In genomic region chr3:133111741-133112140, GRCm38 (mm10) we compare ENCODE assay signal across 8 mouse cellular contexts. TPM values are rescaled to one million over a fixed set of nuclear protein-coding genes. Genes with fewer than 3 reads are reported as not detected.
A peak's percentile ranks its signal among the peaks of the same experiment; 100 is the strongest.
DNase-seq lines count a peak whose midpoint lies in the region; ATAC-seq lines count a peak whose summit lies in the region.
"Had no signal": no experiment of that assay in that cellular context is flagged by ENCODE, and none has a peak within 500 bp of the region (broad histone marks: within the 10 kb centered on the region; RNA-seq: fewer than 3 reads in every experiment).

No protein-coding gene starts in this region.

- WGBS in hindbrain, embryonic 11.5 days: 38% methylated on average over 2 of the region's 2 CpGs
- WGBS in hindbrain, embryonic 10.5 days: 44% methylated on average over 2 of the region's 2 CpGs
- WGBS in embryonic facial prominence, embryonic 11.5 days: 39% methylated on average over 2 of the region's 2 CpGs
- WGBS in midbrain, embryonic 15.5 days: 35% methylated on average over 2 of the region's 2 CpGs

- no peak overlapping the region for H3K27ac ChIP-seq in hindbrain, embryonic 11.5 days (ENCODE audit: low read depth, low read length)
- no peak overlapping the region for H3K27ac ChIP-seq in hindbrain, embryonic 10.5 days
- H3K27ac ChIP-seq in embryonic facial prominence, embryonic 11.5 days (replicated peaks; ENCODE audit: low read depth, low read length): no peak overlapping the region
- H3K27ac ChIP-seq in midbrain, embryonic 15.5 days: no peak overlapping the region
- H3K27ac ChIP-seq: neural tube, embryonic 13.5 days had no signal

- H3K4me3 ChIP-seq in hindbrain, embryonic 11.5 days (ENCODE audit: low read depth, low read length): no peak overlapping the region
- no peak overlapping the region for H3K4me3 ChIP-seq in hindbrain, embryonic 10.5 days
- no peak overlapping the region for H3K4me3 ChIP-seq in embryonic facial prominence, embryonic 11.5 days (ENCODE audit: low read depth, low read length)
- H3K4me3 ChIP-seq in midbrain, embryonic 15.5 days: no peak overlapping the region
- H3K4me3 ChIP-seq: neural tube, embryonic 13.5 days had no signal

- H3K9ac ChIP-seq in hindbrain, embryonic 11.5 days (ENCODE audit: low read depth, low read length): no peak overlapping the region
- H3K9ac ChIP-seq in embryonic facial prominence, embryonic 11.5 days (replicated peaks; ENCODE audit: low read length): no peak overlapping the region
- no peak overlapping the region for H3K9ac ChIP-seq in midbrain, embryonic 15.5 days
- H3K9ac ChIP-seq: neural tube, embryonic 13.5 days had no signal

- H3K9me3 ChIP-seq in hindbrain, embryonic 11.5 days (ENCODE audit: control insufficient read depth, low read length): no peaks in the 10 kb centered on the region
- no peaks in the 10 kb centered on the region for H3K9me3 ChIP-seq in hindbrain, embryonic 10.5 days
- no peaks in the 10 kb centered on the region for H3K9me3 ChIP-seq in embryonic facial prominence, embryonic 11.5 days (replicated peaks; ENCODE audit: control insufficient read depth, low read length)
- H3K9me3 ChIP-seq in midbrain, embryonic 15.5 days: no peaks in the 10 kb centered on the region
- H3K9me3 ChIP-seq: neural tube, embryonic 13.5 days had no signal

- H3K36me3 ChIP-seq in hindbrain, embryonic 11.5 days (ENCODE audit: control insufficient read depth, insufficient read depth, low read length): no peaks in the 10 kb centered on the region
- H3K36me3 ChIP-seq in hindbrain, embryonic 10.5 days: peaks cover 35% of the 10 kb centered on the region
- peaks cover 3% of the 10 kb centered on the region for H3K36me3 ChIP-seq in embryonic facial prominence, embryonic 11.5 days (replicated peaks; ENCODE audit: control insufficient read depth, insufficient read depth, low read depth, low read length)
- peaks cover 12% of the 10 kb centered on the region; the same call in 1 of the 2 replicates for H3K36me3 ChIP-seq in midbrain, embryonic 15.5 days (replicated peaks)

- H3K4me2 ChIP-seq in hindbrain, embryonic 11.5 days (replicated peaks; ENCODE audit: low read depth, low read length): no peak overlapping the region
- no peak overlapping the region for H3K4me2 ChIP-seq in embryonic facial prominence, embryonic 11.5 days (ENCODE audit: low read depth, low read length)
- no peak overlapping the region for H3K4me2 ChIP-seq in midbrain, embryonic 15.5 days
- H3K4me2 ChIP-seq: neural tube, embryonic 13.5 days had no signal

- DNase-seq in hindbrain, embryonic 11.5 days (ENCODE audit: low spot score): peak; percentile 42
- DNase-seq in hindbrain, embryonic 10.5 days (ENCODE audit: low spot score): no peak
- DNase-seq in thymus, postnatal 14 days: peak; percentile 16
- DNase-seq in thymus, postnatal 25 days: no peak
- DNase-seq in embryonic facial prominence, embryonic 11.5 days (ENCODE audit: low spot score): peak; percentile 58
- no peak for DNase-seq in T-cell, adult 2 months (ENCODE audit: low spot score)

- H3K27me3 ChIP-seq in hindbrain, embryonic 11.5 days (ENCODE audit: control insufficient read depth, insufficient read depth, low read length): no peaks in the 10 kb centered on the region
- H3K27me3 ChIP-seq in hindbrain, embryonic 10.5 days (ENCODE audit: insufficient read depth, poor library complexity, severe bottlenecking): no peaks in the 10 kb centered on the region
- no peaks in the 10 kb centered on the region for H3K27me3 ChIP-seq in embryonic facial prominence, embryonic 11.5 days (ENCODE audit: control insufficient read depth, insufficient read depth, low read length)
- H3K27me3 ChIP-seq in midbrain, embryonic 15.5 days (replicated peaks): no peaks in the 10 kb centered on the region
- H3K27me3 ChIP-seq: neural tube, embryonic 13.5 days had no signal

- no peaks in the 10 kb centered on the region for H3K4me1 ChIP-seq in hindbrain, embryonic 11.5 days (replicated peaks; ENCODE audit: control insufficient read depth, insufficient read depth, low read length)
- no peaks in the 10 kb centered on the region for H3K4me1 ChIP-seq in hindbrain, embryonic 10.5 days (replicated peaks)
- no peaks in the 10 kb centered on the region for H3K4me1 ChIP-seq in embryonic facial prominence, embryonic 11.5 days (ENCODE audit: control insufficient read depth, insufficient read depth, low read length)
- H3K4me1 ChIP-seq in midbrain, embryonic 15.5 days: no peaks in the 10 kb centered on the region
- H3K4me1 ChIP-seq: neural tube, embryonic 13.5 days had no signal

- peak; percentile 49; the same call in 1 of the 2 replicates for ATAC-seq in hindbrain, embryonic 11.5 days (ENCODE audit: low FRiP score)
- ATAC-seq in embryonic facial prominence, embryonic 11.5 days (replicated peaks; ENCODE audit: insufficient number of reproducible peaks, low FRiP score, low TSS enrichment, low read depth): no peak
- ATAC-seq in midbrain, embryonic 15.5 days (replicated peaks): peak; percentile 66

RNA-seq across cellular contexts. Expression of gene Gstcd, which starts 19.9 kb away (rescaled TPM):
- 9.2 and 12.7 TPM in 2 replicates for polyA plus RNA-seq in hindbrain, embryonic 11.5 days (2014; fragmentation: Nextera tagmentation; extraction: Ambion mirVana)
- polyA plus RNA-seq in hindbrain, embryonic 10.5 days (2016; fragmentation: Nextera tagmentation; extraction: Ambion mirVana): 9.0 and 9.8 TPM in 2 replicates
- polyA plus RNA-seq in embryonic facial prominence, embryonic 11.5 days (2014; fragmentation: Nextera tagmentation; extraction: Ambion mirVana): 9.3 and 10.5 TPM in 2 replicates
- 4.2 and 4.3 TPM in 2 replicates for polyA plus RNA-seq in midbrain, embryonic 15.5 days (2015; fragmentation: Nextera tagmentation; extraction: Ambion mirVana)

RNA-seq across cellular contexts. Expression of gene Ints12, which starts 20.1 kb away (rescaled TPM):
- polyA plus RNA-seq in hindbrain, embryonic 11.5 days (2014; fragmentation: Nextera tagmentation; extraction: Ambion mirVana): 23.3 and 28.9 TPM in 2 replicates
- 23.2 and 24.5 TPM in 2 replicates for polyA plus RNA-seq in hindbrain, embryonic 10.5 days (2016; fragmentation: Nextera tagmentation; extraction: Ambion mirVana)
- polyA plus RNA-seq in embryonic facial prominence, embryonic 11.5 days (2014; fragmentation: Nextera tagmentation; extraction: Ambion mirVana): 30.8 and 33.6 TPM in 2 replicates
- 19.0 and 19.7 TPM in 2 replicates for polyA plus RNA-seq in midbrain, embryonic 15.5 days (2015; fragmentation: Nextera tagmentation; extraction: Ambion mirVana)

Comparison
In these comparisons a context has a peak if more than half of its experiments do, and no peak if none do; other contexts are left out.
1. DNase-seq: peak in hindbrain, embryonic 11.5 days (single experiment), thymus, postnatal 14 days (single experiment) and embryonic facial prominence, embryonic 11.5 days (single experiment); none in hindbrain, embryonic 10.5 days (single experiment), thymus, postnatal 25 days (single experiment) and T-cell, adult 2 months (single experiment).